Mouse (Mus musculus) heart, embryonic 14.5 days (tissue): ENCODE measurements around the gene Acin1. TPM values are rescaled to one million over a fixed set of nuclear protein-coding genes. Genes with fewer than 3 reads are reported as not detected.

Experiments
- ATAC-seq: fragments of 200-750 bp; cut with Nextera tagmentation; 2 replicates; pipeline ENCODE4 v1.8.0; 2017; ENCODE audit warnings: low read depth, moderate TSS enrichment; ENCODE audit not compliant: insufficient number of reproducible peaks, insufficient read depth, low FRiP score
- H3K27ac ChIP-seq, 2 experiments: fragments of 200-500 bp in 1 of 2; fragments of 300-500 bp in 1 of 2; sonication (generic) in 1 of 2; replicated peaks in 1 of 2; 2 replicates each; pipeline ENCODE4 v1.5.1; 2012 to 2014; ENCODE audit warnings: low read depth in 2 of 2, low read length in 2 of 2, control low read depth in 1 of 2, mild to moderate bottlenecking in 1 of 2, mixed read lengths in 1 of 2; ENCODE audit not compliant: control insufficient read depth in 1 of 2, insufficient read depth in 1 of 2
- H3K27me3 ChIP-seq: fragments of 300-500 bp; sonication (generic); 2 replicates; pipeline ENCODE4 v1.6.1; 2014; ENCODE audit warnings: mild to moderate bottlenecking, low read length, control low read depth; ENCODE audit not compliant: control insufficient read depth, insufficient read depth
- H3K36me3 ChIP-seq: fragments of 300-500 bp; sonication (generic); 2 replicates; pipeline ENCODE4 v1.6.1; 2014; ENCODE audit warnings: mild to moderate bottlenecking, control low read depth, low read length, mixed read lengths; ENCODE audit not compliant: control insufficient read depth, insufficient read depth
- H3K4me1 ChIP-seq, 2 experiments: fragments of 200-500 bp in 1 of 2; fragments of 300-500 bp in 1 of 2; sonication (generic) in 1 of 2; 2 replicates each; pipeline ENCODE4 v1.6.1; 2012 to 2014; ENCODE audit warnings: low read length in 2 of 2, control low read depth in 1 of 2, mixed read lengths in 1 of 2; ENCODE audit not compliant: control insufficient read depth in 2 of 2, insufficient read depth in 2 of 2
- H3K4me2 ChIP-seq: fragments of 300-500 bp; sonication (generic); 2 replicates; pipeline ENCODE4 v1.6.1; 2014; ENCODE audit warnings: mild to moderate bottlenecking, low read length
- H3K4me3 ChIP-seq, 2 experiments: fragments of 200-500 bp in 1 of 2; fragments of 300-500 bp in 1 of 2; sonication (generic) in 1 of 2; 2 replicates each; pipeline ENCODE4 v1.5.1; 2012 to 2014; ENCODE audit warnings: low read length in 2 of 2, mild to moderate bottlenecking in 2 of 2, control low read depth in 1 of 2, low read depth in 1 of 2, moderate library complexity in 1 of 2; ENCODE audit not compliant: control insufficient read depth in 1 of 2, insufficient read depth in 1 of 2
- H3K9ac ChIP-seq: fragments of 300-500 bp; sonication (generic); 2 replicates; pipeline ENCODE4 v1.6.1; 2014; ENCODE audit warnings: mild to moderate bottlenecking, low read length
- H3K9me3 ChIP-seq: fragments of 300-500 bp; sonication (generic); 2 replicates; pipeline ENCODE4 v1.6.1; 2016; ENCODE audit warnings: low read length, control low read depth; ENCODE audit not compliant: control insufficient read depth
- WGBS: fragments of 180-500 bp; shearing (Covaris S2); extraction: QIAGEN DNeasy Blood & Tissue Kit; methylation state at CpG from one replicate; pipeline ENCODE4 v1.1.7; 2014; 5-methylcytosine and 5-hydroxymethylcytosine counted together
- polyA plus RNA-seq: library from polyadenylated mRNA; unstranded; fragments of >200 nt; fragmentation: Nextera tagmentation; extraction: Ambion mirVana; gene quantifications from 2 replicates; pipeline ENCODE4 v1.2.1, GENCODE M21; 2014

The Acin1 gene
- polyA plus RNA-seq, 1 experiment from 2014 or later, result 81.1 TPM

- no peaks in the 10 kb centered on the region for H3K9me3 ChIP-seq
- H3K9ac ChIP-seq, result no peak overlapping the region
- ATAC-seq, result no peak
- H3K4me1 ChIP-seq, result peaks cover 4% of the 10 kb centered on the region in 2 experiments; a peak in 2 of 4 replicates
- H3K4me2 ChIP-seq, result no peak overlapping the region
- H3K27me3 ChIP-seq, result no peaks in the 10 kb centered on the region
- WGBS, result 79% methylated on average over 2 of the region's 2 CpGs
- no peak overlapping the region for H3K4me3 ChIP-seq
- peaks cover 63% of the 10 kb centered on the region for H3K36me3 ChIP-seq
- H3K27ac ChIP-seq, result no peak overlapping the region
These were observed 43.7 kb downstream of the Acin1 start for GRCm38 (mm10) chr14:54643011-54643410.

DNA sequence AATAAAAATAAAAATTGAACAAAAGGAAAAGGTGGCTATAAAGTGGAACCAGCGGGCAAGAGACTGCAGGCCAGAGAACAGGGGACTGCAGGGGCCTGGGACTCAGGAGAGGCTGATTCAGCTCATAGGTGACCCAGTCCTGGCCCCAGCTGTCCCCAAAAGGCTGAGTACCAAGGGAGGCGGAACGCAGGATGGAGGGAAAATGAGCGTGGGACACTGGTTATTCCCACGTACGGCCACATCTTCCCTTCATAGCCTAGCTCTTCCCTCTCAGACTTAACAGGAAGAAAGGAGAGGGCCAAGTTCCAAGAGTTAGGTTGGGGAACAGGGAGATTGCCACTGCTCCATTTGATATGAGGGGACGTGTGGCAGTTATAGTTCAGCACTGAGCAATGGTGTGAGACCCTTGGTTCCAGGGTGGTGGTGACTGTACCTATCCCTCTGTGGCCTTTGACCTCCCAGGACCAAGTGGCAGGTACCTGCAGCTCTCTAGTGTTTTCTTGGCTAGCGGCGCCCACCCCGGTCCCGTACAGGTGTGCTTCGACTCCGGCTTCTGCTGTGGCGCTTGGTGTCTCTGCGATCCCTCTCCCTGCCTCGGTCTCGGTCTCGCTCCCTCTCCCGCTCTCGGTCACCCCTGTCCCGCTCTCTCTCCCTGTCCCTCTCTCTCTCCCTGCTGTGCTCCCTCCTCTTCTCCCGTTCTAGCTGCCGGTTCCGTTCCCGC, 44.3 kb downstream of the Acin1 start:
- WGBS, result 82% methylated on average over 25 of the region's 25 CpGs
- H3K9me3 ChIP-seq, result no peaks in the 10 kb centered on the region
- H3K36me3 ChIP-seq, result peaks cover 61% of the 10 kb centered on the region
- H3K4me2 ChIP-seq, result no peak overlapping the region
- no peaks in the 10 kb centered on the region for H3K27me3 ChIP-seq
- H3K9ac ChIP-seq, result no peak overlapping the region
- ATAC-seq, result no peak
- H3K4me1 ChIP-seq, result peaks cover 4% of the 10 kb centered on the region in 2 experiments; a peak in 2 of 4 replicates
- no peak overlapping the region for H3K27ac ChIP-seq
- no peak overlapping the region for H3K4me3 ChIP-seq

- Histone ChIP-seq H3K4me1 (peaks cover 4% of the 10 kb centered on the region in 2 experiments; a peak in 2 of 4 replicates), H3K4me3 (peak within 1 kb of the TSS; percentile 65 to 73), H3K9me3 (no peaks in the 10 kb centered on the region), H3K36me3 (peaks cover 56% of the 10 kb centered on the region), H3K27me3 (no peaks in the 10 kb centered on the region), H3K9ac (peak within 1 kb of the TSS; percentile 85), H3K27ac (peak within 1 kb of the TSS; percentile 30 to 60), H3K4me2 (peak within 1 kb of the TSS; percentile 98)
- WGBS, result 1% methylated on average over 46 of the region's 52 CpGs
- ATAC-seq, result peak; percentile 85
These were observed 45.3 kb downstream of the Acin1 start, which contains the start of gene Cdh24 for GRCm38 (mm10) chr14:54641305-54641969. Gene Cdh24 (minus strand): TSS chr14:54641364.

GRCm38 (mm10) chr14:54640946-54641304, 45.8 kb downstream of the Acin1 start, which contains the start of gene Gm17606:
Gene Gm17606 (plus strand): TSS chr14:54640952.
- Histone ChIP-seq H3K27me3 (no peaks in the 10 kb centered on the region), H3K27ac (peak within 1 kb of the TSS; percentile 30 to 60), H3K4me1 (peaks cover 4% of the 10 kb centered on the region in 2 experiments; a peak in 2 of 4 replicates), H3K9ac (peak within 1 kb of the TSS; percentile 85), H3K36me3 (peaks cover 56% of the 10 kb centered on the region), H3K9me3 (no peaks in the 10 kb centered on the region), H3K4me2 (peak within 1 kb of the TSS; percentile 98), H3K4me3 (peak within 1 kb of the TSS; percentile 65 to 73)
- no peak; the same call in 1 of the 2 replicates for ATAC-seq
- WGBS, result 0% methylated on average over 25 of the region's 28 CpGs

DNA sequence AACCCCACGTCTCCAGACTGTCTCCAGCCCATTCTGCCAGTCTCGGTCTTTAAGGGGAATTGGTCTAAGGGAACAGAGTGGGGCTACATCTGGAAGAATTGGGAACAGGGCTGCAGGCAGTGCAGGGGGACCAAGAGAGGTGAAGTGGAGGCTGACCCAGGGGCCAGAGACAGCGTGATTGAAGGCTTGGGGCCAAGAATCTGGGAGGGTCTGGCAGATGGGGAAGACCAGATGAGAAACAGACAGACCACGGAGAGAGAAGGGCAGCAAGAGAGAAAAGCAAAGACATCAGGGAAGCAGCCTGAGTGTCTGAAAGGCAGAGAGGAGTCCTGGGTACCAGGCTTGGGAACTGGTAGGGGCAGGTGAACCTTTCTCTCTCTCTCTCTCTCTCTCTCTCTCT, 46.6 kb downstream of the Acin1 start:
- WGBS, result 37% methylated on average over 4 of the region's 4 CpGs
- peak overlapping the region; percentile 98; the same call in 1 of the 2 replicates for H3K4me2 ChIP-seq
- peaks cover 4% of the 10 kb centered on the region in 2 experiments; a peak in 2 of 4 replicates for H3K4me1 ChIP-seq
- H3K27ac ChIP-seq, result no peak overlapping the region
- no peak overlapping the region for H3K9ac ChIP-seq
- no peak for ATAC-seq
- H3K27me3 ChIP-seq, result no peaks in the 10 kb centered on the region
- no peaks in the 10 kb centered on the region for H3K9me3 ChIP-seq
- H3K36me3 ChIP-seq, result peaks cover 52% of the 10 kb centered on the region
- no peak overlapping the region; a peak in 1 of 4 replicates for H3K4me3 ChIP-seq

- Histone ChIP-seq H3K27me3 (no peaks in the 10 kb centered on the region), H3K4me1 (peaks cover 4% of the 10 kb centered on the region in 2 experiments; a peak in 2 of 4 replicates), H3K4me2 (no peak overlapping the region), H3K36me3 (peaks cover 41% of the 10 kb centered on the region), H3K4me3 (no peak overlapping the region), H3K27ac (no peak overlapping the region), H3K9me3 (no peaks in the 10 kb centered on the region), H3K9ac (no peak overlapping the region)
- ATAC-seq, result no peak
- 69% methylated on average over 5 of the region's 5 CpGs for WGBS
These were observed 48.5 kb downstream of the Acin1 start for GRCm38 (mm10) chr14:54638210-54638609.

DNA sequence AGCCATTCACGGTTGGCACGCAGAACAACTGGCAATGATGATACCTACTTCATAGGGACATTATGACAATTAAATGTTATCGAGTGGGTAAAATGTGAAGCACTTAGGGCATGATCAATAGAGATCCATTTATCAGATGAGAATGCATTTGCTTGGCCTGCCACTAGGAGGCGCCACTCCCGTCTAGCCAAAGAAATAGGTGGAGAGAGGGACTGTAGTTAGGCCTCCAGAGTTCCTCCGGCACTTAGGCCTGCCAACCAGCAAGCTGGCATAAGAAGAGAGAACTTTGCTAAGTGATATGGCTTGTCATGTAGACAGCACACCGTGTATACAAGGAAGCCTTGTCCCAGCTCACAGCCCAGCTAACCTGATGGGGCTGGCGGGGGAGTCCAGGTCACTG, 49.8 kb downstream of the Acin1 start:
- 57% methylated on average over 8 of the region's 8 CpGs for WGBS

More for the DNA sequence above, 49.8 kb downstream of the Acin1 start:
- Histone ChIP-seq H3K4me2 (no peak overlapping the region), H3K9ac (no peak overlapping the region), H3K4me3 (no peak overlapping the region), H3K36me3 (peaks cover 41% of the 10 kb centered on the region), H3K4me1 (peaks cover 4% of the 10 kb centered on the region in 2 experiments; a peak in 2 of 4 replicates), H3K27ac (no peak overlapping the region), H3K9me3 (no peaks in the 10 kb centered on the region), H3K27me3 (no peaks in the 10 kb centered on the region)
- no peak for ATAC-seq
